Mouse (Mus musculus): ENCODE measurements at regions not wholly inside any gene's neighbourhood (a gene's known extent, or its start where the extent isn't known, plus 50 kb on each side); places are given as distances from the start of the nearest gene placed in this dataset.

GRCm38 (mm10) chr1:118741286-118741685 lies 113.5 kb downstream of the Tfcp2l1 start:
- no peak for DNase-seq (ENCODE audit: low spot score in 2 of 2)

DNA sequence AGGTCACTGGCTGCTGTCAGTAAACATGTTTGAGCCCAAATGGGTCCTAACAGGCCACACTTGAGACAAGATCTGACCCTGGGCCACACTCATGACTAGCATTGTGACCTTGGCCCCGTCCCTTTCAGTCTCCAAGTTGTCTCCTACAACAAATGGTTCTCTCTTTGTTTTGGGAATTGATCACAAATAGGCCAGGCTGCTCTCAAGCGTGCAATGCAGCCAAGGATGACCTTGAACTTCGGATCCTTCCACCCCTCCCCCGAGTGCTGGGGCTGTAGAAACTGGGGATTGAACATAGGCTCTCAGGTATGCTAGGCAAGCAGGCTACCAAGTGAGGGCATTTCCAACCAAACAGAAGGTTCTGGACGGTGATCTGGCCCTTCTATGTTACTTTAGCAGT lies 120.5 kb downstream of the Tfcp2l1 start:
- DNase-seq (ENCODE audit: low spot score in 2 of 2), result no peak

DNA sequence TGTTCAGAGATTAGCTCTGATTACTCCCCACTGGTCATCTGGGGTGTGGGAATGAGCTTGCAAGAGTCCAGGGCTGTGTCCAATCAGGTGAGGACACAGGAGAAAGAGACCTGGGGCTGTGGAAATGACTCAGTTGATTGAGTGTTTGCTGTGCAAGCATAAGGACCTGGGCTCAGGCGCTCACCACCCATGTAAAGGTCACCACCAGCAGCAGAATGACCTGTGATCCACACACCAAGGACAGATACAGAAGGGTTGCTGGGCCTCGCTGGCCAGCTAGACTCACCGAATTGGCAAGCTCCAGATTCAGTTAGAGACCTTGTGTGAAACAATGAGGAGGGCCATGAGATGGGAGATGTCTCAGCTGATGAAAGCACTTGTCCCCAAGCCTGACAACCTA lies 125.1 kb downstream of the Tfcp2l1 start:
- no peak for DNase-seq (ENCODE audit: low spot score in 2 of 2)

DNA sequence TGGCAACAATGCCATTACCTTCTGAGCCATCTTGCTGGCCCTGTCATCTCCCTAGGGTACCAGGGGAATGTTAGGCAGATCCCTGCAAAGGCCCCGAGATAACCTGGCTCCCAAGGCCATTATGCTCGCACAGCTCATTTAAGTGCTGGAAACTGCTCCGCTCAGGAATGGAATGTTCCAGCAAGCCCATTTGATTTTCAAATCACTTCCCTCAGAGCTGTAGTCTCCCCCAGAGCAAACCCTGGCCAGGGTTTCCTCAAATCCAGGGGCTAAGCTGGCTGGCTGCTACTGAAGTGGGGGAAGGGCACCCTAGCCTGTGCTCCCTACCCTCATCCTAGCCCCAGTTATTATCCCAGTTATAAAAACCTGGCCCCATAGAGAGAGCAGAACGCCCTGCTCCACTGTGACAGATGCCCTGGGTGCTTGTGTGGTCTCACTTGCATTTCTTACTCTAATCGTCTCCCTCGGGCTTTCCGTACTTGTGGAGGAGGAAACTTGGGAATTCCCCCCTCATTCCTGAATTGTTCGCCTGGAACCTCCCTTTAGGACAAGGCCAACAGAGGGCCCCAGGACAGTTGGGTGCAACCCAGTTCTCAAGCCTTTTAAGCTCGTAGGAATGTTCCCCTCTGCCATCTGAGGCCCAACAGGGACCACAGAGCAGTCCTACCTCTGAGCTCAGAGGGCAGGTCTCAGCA lies 128.6 kb downstream of the Tfcp2l1 start:
- no peak for DNase-seq (ENCODE audit: low spot score in 2 of 2)

DNA sequence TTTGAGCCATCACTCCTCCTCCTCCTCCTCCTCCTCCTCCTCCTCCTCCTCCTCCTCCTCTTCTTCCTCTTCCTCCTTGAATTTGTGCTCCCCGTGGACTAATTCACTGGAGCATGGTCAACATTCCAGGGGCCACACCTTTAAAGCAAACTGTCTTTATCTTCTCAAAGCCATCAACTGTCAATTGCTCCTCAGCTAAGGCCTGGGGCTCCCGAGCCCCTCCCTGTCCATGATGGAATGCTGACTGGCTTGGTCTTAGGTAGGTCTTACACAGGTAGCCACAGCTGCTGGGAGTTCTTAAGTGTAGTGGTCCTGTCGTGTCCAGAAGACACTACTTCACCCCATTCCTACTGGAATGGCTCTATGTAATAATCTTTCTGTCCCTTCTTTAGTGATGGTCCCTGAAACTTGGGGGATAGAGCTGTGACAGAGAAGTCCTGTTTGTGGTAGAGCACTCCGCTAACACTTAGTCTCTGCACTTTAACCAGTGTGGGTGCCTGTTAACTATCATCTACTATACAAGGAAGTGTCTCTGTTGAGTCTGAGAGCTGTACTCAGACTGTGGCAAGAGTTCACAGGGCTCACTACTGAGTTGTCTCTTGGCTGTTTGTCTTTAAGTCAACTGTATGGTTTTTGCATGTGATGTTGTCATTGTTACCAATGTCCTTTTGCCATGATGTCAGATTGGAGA lies 129.7 kb downstream of the Tfcp2l1 start:
- DNase-seq (ENCODE audit: low spot score in 2 of 2), result no peak

DNA sequence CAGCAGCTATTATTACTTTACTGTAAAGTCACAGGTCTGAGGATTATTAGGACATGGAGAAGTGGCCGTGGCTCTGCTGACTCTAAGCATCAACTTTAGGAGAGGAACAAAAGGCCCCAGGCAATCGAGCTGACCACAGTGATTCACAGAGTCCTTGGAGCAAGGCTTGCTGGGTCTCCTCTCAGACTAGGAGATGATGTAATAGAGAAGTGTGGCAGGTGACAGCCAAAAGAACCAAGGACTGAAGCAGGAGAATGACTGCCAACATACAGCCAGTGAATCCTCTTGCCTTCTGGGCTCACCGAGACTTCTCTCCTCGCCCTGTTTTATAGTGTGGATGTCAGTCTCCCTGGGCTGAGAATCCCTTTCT lies 130.3 kb downstream of the Tfcp2l1 start:
- no peak for DNase-seq (ENCODE audit: low spot score in 2 of 2)

DNA sequence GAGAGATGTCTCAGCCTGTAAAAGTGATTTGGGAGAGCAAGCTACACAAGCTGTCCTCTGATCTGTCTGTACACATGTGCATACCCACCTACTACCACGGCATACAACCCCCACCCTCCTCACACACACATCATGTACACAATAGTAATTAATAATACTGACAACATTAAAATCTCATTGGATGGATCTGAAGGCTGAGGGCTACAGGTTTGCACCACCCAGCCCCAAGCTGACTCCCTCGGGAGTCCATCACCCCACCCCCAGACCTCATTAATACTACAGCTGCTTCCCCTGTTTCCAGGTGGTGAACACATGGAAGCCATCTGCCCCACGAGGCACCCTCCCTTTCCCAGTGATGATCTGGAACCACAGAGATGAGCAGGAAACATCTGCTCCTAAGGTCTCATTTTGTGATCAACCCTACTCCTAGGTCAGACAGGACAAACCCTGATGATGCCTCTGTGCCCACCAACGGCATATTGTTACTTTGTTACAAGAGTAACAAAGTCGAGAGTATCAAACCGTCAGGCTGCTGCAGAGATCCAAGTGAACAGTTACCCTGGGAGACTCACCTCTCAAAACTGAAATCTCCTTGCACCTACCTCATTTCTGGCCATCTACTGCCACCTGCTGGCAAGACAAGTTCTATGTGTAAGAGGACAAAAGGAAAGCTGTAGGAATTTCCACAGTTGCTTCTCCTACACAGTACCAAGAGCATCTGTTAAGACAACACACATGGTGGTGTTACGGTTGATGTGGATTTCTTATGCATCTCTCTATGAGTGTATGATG lies 131.6 kb downstream of the Tfcp2l1 start:
- DNase-seq (ENCODE audit: low spot score in 2 of 2), result peak in 1 of 2 experiments; percentile 69

- no peak for DNase-seq (ENCODE audit: low spot score in 2 of 2)
These were observed 137.8 kb downstream of the Tfcp2l1 start for GRCm38 (mm10) chr1:118765525-118765924.

DNA sequence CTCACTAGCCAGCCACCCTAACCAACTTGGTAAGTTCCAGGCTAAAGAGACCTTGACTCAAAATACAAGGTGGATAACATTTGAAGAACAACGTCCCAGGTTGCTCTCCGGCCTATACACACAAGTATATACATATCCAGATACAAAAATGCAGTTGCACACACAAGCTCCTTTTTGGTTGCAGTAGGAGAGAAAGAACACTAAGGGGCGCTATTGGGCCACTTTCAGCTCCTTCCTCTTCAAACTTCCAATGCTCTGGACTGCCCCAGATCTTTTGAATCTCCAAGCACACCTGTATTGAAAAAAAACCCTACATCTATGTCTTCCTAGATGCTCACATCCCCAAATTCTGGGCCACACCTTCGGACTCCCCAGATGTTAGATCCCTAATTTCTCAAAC lies 141.1 kb downstream of the Tfcp2l1 start:
- no peak for DNase-seq (ENCODE audit: low spot score in 2 of 2)

DNA sequence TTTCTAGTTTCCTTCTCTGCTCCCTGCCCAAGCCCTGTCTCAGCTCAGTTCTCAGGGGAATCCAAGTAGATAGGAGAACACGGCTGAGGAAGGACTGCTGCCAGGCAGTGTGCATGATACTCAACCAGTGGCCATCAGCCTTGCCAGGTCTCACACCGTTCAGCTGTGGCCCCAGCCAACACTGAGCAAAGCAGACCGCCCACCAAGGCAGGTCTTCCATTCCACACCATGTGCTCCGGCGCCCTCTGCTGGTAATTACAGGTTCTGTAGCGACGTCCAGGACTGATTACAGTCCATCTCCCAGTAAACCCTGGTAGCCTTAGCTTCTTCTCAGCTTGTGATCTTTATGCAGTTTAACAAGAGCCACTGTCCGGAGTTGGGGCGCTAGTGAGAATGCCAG lies 144.5 kb downstream of the Tfcp2l1 start:
- DNase-seq (ENCODE audit: low spot score in 2 of 2), result peak; percentile 27 to 59

DNA sequence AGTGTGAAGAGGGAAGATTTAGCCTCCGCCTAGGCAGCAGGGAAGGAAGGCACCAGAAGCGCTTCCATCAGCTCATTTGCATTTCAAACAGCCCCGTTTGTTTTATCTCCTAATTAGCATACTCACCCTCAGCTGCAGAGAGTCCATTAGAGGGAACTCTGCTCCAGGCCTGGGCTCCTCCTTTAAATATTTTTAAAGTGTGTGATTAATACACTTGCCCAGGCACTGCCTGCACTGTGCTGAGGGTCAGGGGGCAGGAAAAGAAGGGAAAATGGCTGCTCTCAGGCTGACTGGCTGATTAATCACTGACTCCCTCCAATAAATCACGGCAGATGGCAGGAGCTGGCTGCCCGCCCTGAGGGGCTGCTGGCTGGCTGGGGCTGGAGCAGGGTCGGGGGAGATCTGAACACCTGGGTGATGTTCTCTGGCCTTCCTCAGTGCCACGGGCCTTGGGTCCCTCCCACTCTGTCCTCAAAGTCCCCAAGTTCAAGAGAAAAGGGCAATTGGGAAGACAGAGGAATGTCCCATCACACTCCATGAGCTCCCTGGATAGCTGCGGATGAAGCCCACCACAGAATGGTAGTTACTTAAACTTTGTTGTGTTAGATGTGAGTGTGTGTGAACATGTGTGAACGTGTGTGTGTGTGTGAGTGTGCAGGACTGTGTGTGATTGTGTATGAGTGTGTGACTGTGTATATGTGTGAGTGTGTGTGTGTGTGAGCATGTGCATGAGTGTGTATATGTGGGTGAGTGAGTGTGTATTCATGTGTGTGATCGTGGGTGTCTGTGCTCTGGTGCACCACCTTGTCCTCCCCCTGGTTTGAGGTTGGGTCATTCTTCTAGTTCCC lies 149.1 kb downstream of the Tfcp2l1 start:
- no peak for DNase-seq (ENCODE audit: low spot score in 2 of 2)
